Mouse (Mus musculus) stomach, embryonic 16.5 days (tissue): ENCODE results near the gene Ppp1r13b. TPM values are rescaled to one million over a fixed set of nuclear protein-coding genes. Genes with fewer than 3 reads are reported as not detected.

Experiments
- ATAC-seq: fragments of 200-750 bp; cut with Nextera tagmentation; 2 replicates; pipeline ENCODE4 v1.8.0; 2017; ENCODE audit warnings: moderate number of reproducible peaks, moderate TSS enrichment; ENCODE audit not compliant: insufficient read depth, low FRiP score
- H3K27ac ChIP-seq: fragments of 300-500 bp; sonication (generic); 2 replicates; pipeline ENCODE4 v1.5.1; 2014; ENCODE audit warnings: low read length
- H3K27me3 ChIP-seq: fragments of 300-500 bp; sonication (generic); 2 replicates; pipeline ENCODE4 v1.6.1; 2014; ENCODE audit warnings: low read length, control low read depth, mixed read lengths; ENCODE audit not compliant: control insufficient read depth, insufficient read depth
- H3K36me3 ChIP-seq: fragments of 300-500 bp; sonication (generic); 2 replicates; pipeline ENCODE4 v1.6.1; 2014; ENCODE audit warnings: low read length; ENCODE audit not compliant: control insufficient read depth, insufficient read depth
- H3K4me1 ChIP-seq: fragments of 300-500 bp; sonication (generic); 2 replicates; pipeline ENCODE4 v1.6.1; 2014; ENCODE audit warnings: low read length, control low read depth, mixed read lengths; ENCODE audit not compliant: control insufficient read depth, insufficient read depth
- H3K4me2 ChIP-seq: fragments of 300-500 bp; sonication (generic); 2 replicates; pipeline ENCODE4 v1.6.1; 2014; ENCODE audit warnings: low read depth, low read length, mixed read lengths
- H3K4me3 ChIP-seq: fragments of 300-500 bp; sonication (generic); replicated peaks from 2 replicates; pipeline ENCODE4 v1.5.1; 2014; ENCODE audit warnings: mild to moderate bottlenecking, low read length
- H3K9ac ChIP-seq: fragments of 300-500 bp; sonication (generic); 2 replicates; pipeline ENCODE4 v1.6.1; 2014; ENCODE audit warnings: low read length
- H3K9me3 ChIP-seq: fragments of 300-500 bp; sonication (generic); replicated peaks from 2 replicates; pipeline ENCODE4 v1.6.1; 2016; ENCODE audit warnings: low read length, control low read depth; ENCODE audit not compliant: control insufficient read depth
- WGBS: fragments of 180-500 bp; shearing (Covaris S2); extraction: QIAGEN DNeasy Blood & Tissue Kit; methylation state at CpG from one replicate; pipeline ENCODE4 v1.1.7; 2014; 5-methylcytosine and 5-hydroxymethylcytosine counted together
- polyA plus RNA-seq: library from polyadenylated mRNA; unstranded; fragments of >200 nt; fragmentation: Nextera tagmentation; extraction: Ambion mirVana; gene quantifications from 2 replicates; pipeline ENCODE4 v1.2.1, GENCODE M21; 2015

Ppp1r13b gene
- polyA plus RNA-seq, 1 experiment from 2014 or later: 8.3 TPM

DNA sequence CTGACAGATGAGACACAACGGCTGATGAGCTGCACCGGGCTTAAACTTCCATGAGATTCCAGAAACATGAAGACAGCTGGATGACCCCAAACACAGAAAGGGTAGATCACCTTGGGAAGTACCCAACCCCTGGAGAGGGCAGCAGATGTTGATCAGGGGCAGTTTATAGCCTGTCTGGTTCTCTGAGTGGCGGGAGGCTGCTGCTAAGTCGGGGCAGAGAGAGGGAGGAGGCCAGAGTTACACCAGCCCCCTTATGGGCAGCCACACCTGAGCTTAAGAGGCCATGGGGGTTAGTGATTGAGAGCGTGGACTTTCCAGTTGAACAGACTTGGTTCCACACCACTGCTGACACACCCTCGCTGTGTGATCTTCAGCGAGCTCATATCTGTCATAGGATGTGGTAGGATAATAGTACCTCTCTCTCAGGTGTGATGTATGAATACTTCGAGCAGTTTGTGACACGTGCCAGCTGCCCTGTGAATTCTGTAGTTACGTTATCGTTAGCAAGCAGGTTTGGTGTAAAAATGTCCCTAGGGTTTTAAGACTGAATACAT, 1.2 kb upstream of the Ppp1r13b start:
- Histone ChIP-seq H3K9ac (peak overlapping the region; percentile 80), H3K4me3 (peak overlapping the region; percentile 78), H3K9me3 (no peaks in the 10 kb centered on the region), H3K4me1 (peaks cover 10% of the 10 kb centered on the region; the same call in 1 of the 2 replicates), H3K27ac (peak overlapping the region; percentile 62; the same call in 1 of the 2 replicates), H3K4me2 (peak overlapping the region; percentile 87), H3K36me3 (no peaks in the 10 kb centered on the region), H3K27me3 (no peaks in the 10 kb centered on the region)
- 53% methylated on average over 11 of the region's 11 CpGs for WGBS
- no peak for ATAC-seq

DNA sequence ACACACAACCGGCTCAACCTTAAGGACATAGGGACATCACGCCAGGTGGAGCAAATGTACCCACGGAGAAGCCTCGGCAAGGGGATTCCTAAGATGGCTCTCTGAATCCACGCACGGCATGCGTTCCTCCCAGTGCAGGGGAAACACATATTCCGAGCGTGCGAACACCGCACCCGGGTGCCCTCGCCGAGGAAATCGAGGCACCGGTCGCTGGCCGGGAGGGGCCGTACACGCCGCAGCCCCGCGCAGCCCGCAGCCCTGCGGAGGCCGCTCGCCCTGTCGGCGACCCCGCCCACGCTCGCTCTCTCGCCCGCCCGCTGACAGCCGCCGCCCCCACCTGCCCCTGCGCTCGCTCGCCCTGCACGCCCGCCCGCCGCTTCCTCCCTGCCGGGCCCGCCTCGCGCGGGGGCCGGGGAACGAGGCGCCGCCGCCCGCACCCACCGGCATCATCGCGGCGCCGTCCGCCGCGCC, 454 bp downstream of the Ppp1r13b start:
- peak; percentile 74 for ATAC-seq
- Histone ChIP-seq H3K9me3 (no peaks in the 10 kb centered on the region), H3K4me1 (peaks cover 10% of the 10 kb centered on the region; the same call in 1 of the 2 replicates), H3K4me3 (peak overlapping the region; percentile 78), H3K4me2 (peak overlapping the region; percentile 87), H3K27ac (peak overlapping the region; percentile 90), H3K9ac (peak overlapping the region; percentile 90), H3K27me3 (no peaks in the 10 kb centered on the region), H3K36me3 (no peaks in the 10 kb centered on the region)
- WGBS: under 1% methylated on average over 40 of the region's 63 CpGs

DNA sequence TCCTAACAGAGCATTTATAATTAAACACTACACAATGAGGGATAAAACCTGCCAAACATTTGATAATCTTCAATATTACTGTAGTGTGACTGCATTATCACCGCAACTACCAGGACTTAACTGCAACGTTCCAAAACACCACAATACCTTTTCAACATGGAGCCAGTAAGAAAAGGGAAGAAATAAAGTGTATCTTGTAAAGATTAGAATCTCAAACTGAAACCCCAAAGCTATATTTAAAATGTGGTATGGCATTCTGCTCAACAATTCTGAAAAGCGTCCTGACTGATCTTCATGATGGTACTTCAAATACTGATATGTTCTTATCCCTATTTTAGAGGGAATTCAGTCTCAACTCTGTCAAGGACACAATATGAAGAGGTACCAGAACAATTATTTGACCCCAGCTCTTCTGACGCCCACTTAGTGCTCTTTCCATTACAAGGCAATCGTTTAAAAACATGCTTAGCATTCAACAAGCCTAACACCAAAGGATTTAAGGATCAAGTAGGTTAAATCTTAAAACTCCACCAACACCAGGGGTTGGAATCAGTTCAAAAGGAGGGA, 1.5 kb downstream of the Ppp1r13b start:
- H3K9me3 ChIP-seq: no peaks in the 10 kb centered on the region
- peak overlapping the region; percentile 87 for H3K4me2 ChIP-seq
- no peak for ATAC-seq
- H3K4me3 ChIP-seq: peak overlapping the region; percentile 78
- no peaks in the 10 kb centered on the region for H3K27me3 ChIP-seq
- H3K9ac ChIP-seq: peak overlapping the region; percentile 33; the same call in 1 of the 2 replicates
- H3K36me3 ChIP-seq: no peaks in the 10 kb centered on the region
- H3K27ac ChIP-seq: peak overlapping the region; percentile 26; the same call in 1 of the 2 replicates
- peaks cover 10% of the 10 kb centered on the region; the same call in 1 of the 2 replicates for H3K4me1 ChIP-seq
- WGBS: 41% methylated on average over 5 of the region's 5 CpGs

DNA sequence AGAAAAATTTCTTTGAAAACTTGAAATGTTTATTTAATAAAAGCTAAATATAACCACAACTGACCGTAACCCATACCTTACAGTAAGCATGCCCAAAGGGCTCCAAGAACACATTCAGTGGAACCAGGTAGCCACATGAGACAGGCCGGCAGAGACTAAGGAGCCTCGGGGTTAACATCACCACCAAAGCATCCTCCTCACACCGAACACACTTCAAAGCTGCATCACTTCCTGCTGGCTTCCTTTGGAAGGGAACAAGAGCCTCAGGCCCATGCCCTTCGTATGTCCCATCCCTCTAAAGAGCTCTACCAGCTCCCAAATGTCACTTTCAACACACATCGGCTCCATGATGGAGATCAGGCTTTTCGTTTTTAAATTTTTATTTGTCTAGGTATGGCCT, 5.4 kb downstream of the Ppp1r13b start:
- H3K36me3 ChIP-seq: no peaks in the 10 kb centered on the region
- no peak for ATAC-seq

DNA sequence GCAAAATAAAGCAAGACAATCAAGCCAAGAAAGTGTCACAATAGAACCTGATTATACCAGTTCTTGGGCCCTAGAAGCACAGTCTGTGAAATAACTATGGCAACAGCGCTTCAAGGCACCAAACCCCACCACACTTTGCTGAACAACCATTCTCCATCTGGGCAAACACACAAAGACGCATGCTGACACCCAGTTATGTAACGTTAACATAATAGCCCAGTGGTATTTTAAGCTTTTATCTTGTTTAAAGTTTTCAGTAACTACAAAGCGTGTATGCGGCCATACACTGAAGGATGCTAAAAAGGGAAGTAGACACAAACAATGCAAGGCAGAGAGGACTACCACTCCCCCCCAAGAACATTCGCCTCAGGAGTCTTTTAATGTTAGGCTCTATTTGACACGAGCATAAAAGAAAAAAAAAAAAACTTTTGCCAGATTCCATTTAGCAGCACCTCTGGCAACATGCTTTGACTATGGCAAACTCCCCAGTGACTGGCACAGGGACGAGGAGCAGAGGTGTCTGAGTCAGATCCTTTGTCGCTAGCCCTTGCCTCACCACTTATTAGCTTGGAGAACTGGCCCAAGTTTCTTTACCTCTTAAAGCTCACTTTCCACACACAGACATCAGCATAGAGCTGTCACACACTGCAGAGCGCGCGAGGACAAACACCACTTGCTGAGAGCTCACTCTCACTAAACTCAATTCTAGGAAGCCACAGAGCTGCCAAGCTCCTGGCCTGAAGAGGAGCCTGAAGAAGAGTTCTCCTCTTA, 6.6 kb downstream of the Ppp1r13b start:
- no peak overlapping the region for H3K4me2 ChIP-seq
- peaks cover 18% of the 10 kb centered on the region for H3K4me1 ChIP-seq
- no peak for ATAC-seq
- no peak overlapping the region for H3K4me3 ChIP-seq
- no peaks in the 10 kb centered on the region for H3K36me3 ChIP-seq
- no peaks in the 10 kb centered on the region for H3K27me3 ChIP-seq
- no peak overlapping the region for H3K9ac ChIP-seq
- 64% methylated on average over 12 of the region's 12 CpGs for WGBS
- H3K9me3 ChIP-seq: no peaks in the 10 kb centered on the region
- no peak overlapping the region for H3K27ac ChIP-seq

More for the DNA sequence above, 5.4 kb downstream of the Ppp1r13b start:
- 66% methylated on average over 7 of the region's 7 CpGs for WGBS
- peaks cover 13% of the 10 kb centered on the region for H3K4me1 ChIP-seq
- H3K9ac ChIP-seq: no peak overlapping the region
- no peak overlapping the region for H3K4me3 ChIP-seq
- no peak overlapping the region for H3K4me2 ChIP-seq
- H3K27ac ChIP-seq: no peak overlapping the region
- no peaks in the 10 kb centered on the region for H3K9me3 ChIP-seq
- no peaks in the 10 kb centered on the region for H3K27me3 ChIP-seq

DNA sequence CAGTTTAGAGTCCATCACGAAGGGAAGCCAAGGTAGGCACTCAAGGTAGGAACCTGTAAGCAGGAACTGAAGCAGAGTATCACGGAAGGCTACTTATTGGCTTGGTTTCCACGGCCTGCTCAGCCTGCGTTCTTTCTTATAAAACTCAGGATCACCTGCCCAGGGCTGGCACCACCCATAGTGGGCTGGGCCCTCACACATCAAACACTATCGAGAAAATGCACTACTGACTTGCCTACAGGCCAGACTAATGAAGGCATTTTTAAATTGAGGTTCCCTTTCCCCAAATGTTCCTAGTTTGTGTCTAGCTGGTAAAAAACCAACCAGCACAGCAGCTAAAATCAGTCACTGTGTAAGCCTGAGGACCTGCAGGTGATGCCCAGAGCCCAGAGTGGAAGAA, 8.3 kb downstream of the Ppp1r13b start:
- no peaks in the 10 kb centered on the region for H3K9me3 ChIP-seq
- H3K9ac ChIP-seq: 0 out of 2 replicates have a peak overlapping the region, but pooled peaks have one; percentile 7
- no peak overlapping the region for H3K4me2 ChIP-seq
- H3K27me3 ChIP-seq: no peaks in the 10 kb centered on the region
- peaks cover 24% of the 10 kb centered on the region for H3K4me1 ChIP-seq
- no peak for ATAC-seq
- 48% methylated on average over 5 of the region's 5 CpGs for whole genome bisulfite sequencing
- no peaks in the 10 kb centered on the region for H3K36me3 ChIP-seq
- H3K27ac ChIP-seq: 0 out of 2 replicates have a peak overlapping the region, but pooled peaks have one; percentile 32
- H3K4me3 ChIP-seq: no peak overlapping the region

DNA sequence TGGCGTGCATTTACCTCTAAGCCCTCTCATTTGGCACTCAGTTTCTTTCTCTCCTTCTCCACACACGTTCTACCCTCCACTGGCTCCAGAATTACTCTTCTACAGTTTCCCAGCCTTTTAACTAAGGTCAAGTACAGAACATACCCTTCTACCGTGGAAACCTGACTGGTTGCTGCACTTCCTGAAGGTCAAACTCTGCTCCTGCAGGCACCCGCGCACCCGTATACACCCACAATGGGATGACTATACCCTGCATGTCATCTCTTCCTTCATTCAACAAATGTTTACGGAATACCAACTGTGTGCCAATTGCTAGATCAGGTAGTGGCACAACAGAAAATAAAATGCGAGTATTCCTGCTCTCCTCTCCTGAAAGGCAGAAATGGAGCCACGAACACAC, 9.2 kb downstream of the Ppp1r13b start:
- no peaks in the 10 kb centered on the region for H3K27me3 ChIP-seq
- H3K4me3 ChIP-seq: no peak overlapping the region
- no peak for ATAC-seq
- H3K4me2 ChIP-seq: no peak overlapping the region
- H3K4me1 ChIP-seq: peaks cover 27% of the 10 kb centered on the region
- H3K36me3 ChIP-seq: no peaks in the 10 kb centered on the region
- H3K9ac ChIP-seq: no peak overlapping the region
- 74% methylated on average over 9 of the region's 9 CpGs for WGBS
- no peak overlapping the region; the same call in 1 of the 2 replicates for H3K27ac ChIP-seq
- H3K9me3 ChIP-seq: no peaks in the 10 kb centered on the region

DNA sequence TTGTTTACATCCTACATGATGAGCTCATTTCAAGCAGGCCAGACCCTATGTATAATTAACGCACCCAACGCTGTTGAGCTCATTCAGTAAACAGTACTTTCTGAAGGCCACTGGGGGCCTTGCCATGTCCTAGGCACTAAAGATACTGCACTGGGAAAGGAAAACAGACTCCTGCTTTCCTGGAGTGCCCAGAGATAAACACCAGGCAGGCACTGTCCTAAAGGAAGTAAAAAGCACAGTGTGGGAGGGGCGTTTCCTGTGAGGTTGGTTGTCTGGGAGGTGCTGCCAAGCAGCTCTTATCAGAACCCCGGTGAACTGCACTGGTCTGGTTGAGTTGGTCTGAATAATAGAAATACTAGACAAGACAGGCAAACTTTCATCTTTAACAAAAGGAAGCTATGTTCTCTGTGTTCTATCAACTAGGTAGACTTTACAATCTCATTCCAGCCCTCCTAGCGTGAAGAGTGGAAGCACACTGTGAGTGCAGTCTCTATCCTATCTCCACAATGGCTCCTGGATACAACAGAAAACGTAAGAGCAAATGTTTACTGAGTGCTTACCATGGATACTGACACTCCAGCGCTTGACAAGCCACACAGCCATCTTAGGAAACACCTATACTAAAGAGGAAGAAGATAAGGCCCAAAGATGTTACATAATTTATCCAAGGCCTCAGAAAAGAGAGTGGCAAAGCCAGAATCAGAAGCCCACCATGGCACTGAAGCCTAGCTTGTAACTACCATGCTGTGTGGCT, 10.8 kb downstream of the Ppp1r13b start:
- H3K9me3 ChIP-seq: no peaks in the 10 kb centered on the region
- H3K4me2 ChIP-seq: 0 out of 2 replicates have a peak overlapping the region, but pooled peaks have one; percentile 3
- H3K36me3 ChIP-seq: no peaks in the 10 kb centered on the region
- H3K27me3 ChIP-seq: no peaks in the 10 kb centered on the region
- no peak overlapping the region for H3K4me3 ChIP-seq
- H3K4me1 ChIP-seq: peaks cover 33% of the 10 kb centered on the region
- WGBS: 27% methylated on average over 7 of the region's 7 CpGs
- peak; percentile 84 for ATAC-seq
- H3K27ac ChIP-seq: peak overlapping the region; percentile 69
- peak overlapping the region; percentile 6; the same call in 1 of the 2 replicates for H3K9ac ChIP-seq
